Mouse (Mus musculus) lung, postnatal 25 days (tissue): ENCODE results near the gene Tut4.

ENCODE experiments used
- DNase-seq: peaks from one replicate; pipeline ENCODE4 v3.0.0; 2022; ENCODE audit warnings: low spot score

Tut4 gene

DNA sequence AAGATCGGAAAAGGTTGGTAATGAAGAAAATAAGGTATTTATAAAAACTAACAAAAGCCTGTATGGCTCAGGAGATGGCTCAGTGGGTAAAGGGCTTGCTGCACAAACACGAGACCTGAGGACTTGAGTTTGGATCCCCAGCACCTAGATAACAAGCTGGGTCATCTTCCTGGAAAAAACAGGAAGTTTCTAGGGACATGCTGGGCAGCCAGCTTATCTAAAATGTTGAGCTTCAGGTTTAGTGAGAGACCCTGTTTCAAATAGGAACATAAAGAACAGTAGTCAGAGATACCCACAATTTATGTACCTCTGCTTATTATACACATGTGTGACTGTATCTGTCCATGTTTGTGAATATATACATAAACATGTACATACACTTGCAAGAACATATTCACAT, 43.8 kb downstream of the Tut4 start:
- DNase-seq = no peak

DNA sequence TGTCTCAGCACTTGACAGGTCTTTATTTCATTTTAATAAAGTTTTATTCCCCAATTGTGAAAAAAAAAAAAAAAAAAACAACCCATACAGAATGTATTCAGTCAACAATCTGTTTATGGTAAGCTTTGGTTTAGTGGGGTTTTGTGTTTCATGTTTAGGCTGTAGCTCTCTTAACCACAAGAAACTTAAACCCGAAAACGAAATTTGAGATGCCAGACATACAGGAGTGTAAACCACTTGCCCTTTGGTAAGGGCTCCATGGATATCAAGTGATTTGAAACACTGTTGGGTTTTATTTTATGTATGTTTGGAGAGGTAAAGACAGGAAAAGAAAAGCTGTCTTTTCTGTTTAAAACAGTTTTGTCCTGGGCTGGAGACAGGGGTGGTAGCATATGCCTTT, 80.5 kb downstream of the Tut4 start:
- no peak for DNase-seq

DNA sequence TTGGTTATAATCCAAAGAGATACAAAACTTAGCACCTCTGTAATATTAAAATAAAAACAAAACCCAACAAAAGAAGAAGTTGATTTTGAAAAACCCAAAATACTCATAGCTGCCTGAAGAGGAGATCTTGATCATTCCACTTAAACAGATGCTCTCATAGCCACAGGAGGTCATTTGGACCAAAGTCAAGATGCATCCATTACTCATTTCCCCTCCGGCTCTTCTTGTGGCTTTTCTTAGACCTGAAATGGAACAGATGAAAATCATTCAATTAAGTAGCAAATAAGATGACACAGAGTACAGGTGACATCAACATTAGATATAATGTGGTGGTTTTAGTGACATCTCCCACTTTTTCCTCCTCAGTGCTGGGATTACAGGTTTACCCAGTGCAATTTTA, 105.8 kb downstream of the Tut4 start:
- DNase-seq = no peak

DNA sequence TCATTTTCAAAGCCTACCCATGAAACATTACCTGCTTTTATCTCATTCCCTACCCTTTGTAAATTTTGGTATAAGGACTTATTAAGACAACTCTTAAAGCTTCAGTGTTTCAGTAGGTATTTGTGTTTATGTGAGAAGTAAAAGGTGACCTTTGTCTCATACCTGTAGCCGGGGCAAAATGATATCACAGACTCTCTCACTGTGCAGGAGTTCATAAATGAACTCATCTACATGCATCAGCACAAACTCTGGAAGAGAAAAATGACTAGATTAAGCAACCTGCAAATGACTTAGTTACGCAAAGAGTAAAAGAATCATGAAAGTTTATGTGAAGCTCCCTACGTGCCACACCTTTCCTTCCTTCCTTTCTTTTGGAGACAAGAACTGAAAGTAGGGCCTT, 113.4 kb downstream of the Tut4 start:
- DNase-seq = no peak

DNA sequence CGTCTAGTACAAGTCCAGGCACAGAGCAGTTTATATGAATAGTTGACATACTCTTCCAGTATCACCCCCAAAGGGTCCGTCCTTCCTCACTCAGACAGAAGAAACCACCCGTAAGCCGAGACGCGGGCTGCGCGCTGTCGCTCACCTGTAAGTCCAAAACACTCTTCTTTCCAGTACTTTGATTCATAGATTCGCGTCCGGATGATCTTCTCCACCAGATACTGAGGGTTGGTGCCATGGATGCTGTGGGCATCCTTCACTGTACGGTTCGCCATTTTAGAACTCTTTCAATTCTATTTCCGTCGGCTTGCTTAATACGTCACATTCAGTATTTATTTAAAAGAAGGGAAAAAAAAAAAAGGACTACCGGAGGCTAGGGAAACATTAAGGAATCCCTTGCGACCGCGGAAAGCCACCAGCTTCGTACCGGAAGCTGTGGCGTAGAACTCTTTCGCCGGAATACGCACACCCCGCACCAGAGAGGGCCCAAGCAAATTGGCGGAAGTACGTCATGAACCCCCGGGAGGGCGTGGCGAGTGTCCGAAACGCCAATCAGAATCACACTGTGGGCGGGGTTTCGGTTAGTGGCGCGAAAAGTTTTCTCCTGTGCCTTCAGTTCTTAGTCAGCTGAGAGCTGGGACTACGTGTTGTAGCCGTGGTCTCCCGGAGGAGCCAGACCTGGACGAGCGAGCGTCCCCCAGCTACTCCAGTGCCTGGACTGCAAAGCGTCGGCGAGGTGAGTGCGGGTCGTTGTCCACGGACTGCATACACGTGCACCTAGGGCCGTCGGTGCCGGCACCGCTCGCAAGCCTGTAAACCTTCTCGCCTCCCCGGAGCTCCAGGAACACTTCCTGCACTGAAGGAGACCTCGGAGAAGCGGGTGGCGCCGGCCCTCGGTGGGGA, 119.9 kb downstream of the Tut4 start, which contains the start of the genes Prpf38a and Orc1:
TSS of gene Prpf38a (minus strand) at position 497 of the 903 bp plus-strand sequence.
TSS of gene Orc1 (plus strand) at position 584 of the 903 bp plus-strand sequence.
- peak; percentile 98 for DNase-seq

DNA sequence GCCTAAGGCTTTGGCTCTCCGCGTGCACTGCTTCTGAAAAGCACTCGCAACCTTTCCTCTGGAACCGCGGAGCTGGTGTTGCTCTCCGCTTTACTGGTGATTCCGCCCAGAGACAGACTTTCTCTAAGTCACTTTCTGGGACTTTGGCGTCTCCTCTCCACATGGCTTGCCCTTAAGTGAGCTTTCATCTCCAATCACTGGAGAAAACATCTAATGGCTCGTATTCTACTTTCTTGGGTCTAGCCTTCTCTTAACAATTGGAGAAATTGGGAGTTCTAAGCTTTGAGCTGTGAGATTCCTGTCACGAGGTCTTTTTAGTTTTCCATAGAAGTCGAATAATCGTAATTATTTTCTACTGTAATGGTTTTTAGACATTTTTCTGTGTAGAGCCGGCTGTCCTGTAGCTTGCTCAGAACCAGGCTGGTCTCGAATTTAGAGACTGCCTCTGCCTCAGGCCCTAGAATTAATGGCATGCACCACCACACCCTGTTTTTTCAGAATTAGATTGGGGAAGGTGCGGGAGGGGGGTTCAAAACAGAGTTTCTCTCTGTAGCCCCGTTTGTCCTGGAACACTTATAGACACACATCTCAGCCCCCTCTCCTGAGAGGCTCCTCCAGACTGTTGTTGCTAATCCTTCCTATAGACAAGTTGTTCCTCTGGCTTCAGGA, 120.7 kb downstream of the Tut4 start:
- DNase-seq = no peak

DNA sequence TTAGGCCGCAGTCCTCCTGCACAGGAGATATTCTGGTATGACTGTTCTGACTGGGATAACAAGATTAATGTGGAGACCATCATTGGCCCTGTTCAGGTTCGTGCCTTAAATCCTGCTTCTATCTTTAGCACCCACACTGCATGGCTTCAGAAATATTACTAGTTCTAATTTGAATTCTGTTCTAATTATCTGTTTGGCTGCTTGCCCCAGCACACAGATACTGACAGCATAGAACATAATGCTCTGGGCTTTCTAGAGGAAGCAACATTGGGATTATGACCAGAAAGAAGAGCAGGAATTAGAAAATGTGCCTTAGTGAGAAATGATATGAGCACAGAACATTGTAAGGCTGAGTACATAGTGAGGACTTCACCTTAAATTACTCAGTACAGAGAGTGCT, 134.2 kb downstream of the Tut4 start:
- no peak for DNase-seq

DNA sequence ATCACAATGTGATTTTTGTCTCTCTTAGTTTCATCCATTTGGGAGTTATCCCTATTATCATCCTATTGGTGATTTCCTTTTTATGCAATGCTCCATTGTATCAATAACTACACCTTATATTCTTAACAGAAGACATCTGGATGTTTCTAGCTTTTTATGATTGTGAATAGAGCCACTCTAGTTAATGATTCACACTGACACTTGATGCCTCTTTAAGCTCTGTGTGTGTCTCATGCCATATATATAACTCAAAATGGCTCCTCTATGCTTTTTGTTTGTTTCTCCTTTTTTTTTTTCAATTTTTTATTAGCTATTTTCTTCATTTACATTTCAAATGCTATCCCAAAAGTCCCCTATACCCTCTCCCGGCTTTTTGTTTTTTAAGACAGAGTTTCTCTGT, 136.6 kb downstream of the Tut4 start:
- DNase-seq = no peak

DNA sequence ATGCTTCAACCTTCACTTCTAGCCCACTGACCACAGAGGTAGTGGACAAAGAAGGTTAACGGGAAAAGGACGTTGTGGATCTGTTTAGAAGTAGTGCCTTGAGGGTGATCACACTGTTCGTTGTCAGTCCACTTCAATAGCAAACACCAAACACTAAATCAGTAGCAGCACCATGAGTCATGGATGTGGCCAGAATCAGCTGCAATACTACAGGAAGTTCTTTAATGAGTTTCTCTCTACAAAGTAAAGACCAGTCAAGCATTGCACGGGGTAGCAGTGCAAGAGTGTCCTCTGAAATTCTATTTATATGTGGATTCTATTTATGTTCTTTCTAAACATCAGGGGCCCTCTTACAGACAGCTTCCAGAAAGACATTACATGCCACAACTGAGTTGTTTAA, 139.1 kb downstream of the Tut4 start:
- DNase-seq = no peak

DNA sequence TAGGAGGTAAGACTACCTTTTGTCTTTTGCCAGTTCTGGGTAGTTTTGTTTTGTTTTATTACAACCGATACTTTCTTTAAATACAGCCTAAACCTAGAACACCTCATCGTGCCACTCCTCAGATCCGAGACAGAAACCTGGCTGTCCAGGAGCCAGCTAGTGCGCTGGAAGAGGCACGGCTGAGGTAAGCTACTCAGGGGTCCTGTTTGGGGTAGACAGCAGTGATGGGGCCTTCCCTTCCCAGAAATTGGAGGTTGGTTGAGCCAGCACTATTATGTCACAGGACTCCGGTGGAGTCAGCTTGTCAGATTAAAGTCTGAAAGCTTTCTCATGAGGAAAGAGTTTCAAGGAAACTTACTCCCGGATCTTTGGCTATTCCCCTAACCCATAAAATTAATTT, 142.6 kb downstream of the Tut4 start:
- DNase-seq = no peak

DNA sequence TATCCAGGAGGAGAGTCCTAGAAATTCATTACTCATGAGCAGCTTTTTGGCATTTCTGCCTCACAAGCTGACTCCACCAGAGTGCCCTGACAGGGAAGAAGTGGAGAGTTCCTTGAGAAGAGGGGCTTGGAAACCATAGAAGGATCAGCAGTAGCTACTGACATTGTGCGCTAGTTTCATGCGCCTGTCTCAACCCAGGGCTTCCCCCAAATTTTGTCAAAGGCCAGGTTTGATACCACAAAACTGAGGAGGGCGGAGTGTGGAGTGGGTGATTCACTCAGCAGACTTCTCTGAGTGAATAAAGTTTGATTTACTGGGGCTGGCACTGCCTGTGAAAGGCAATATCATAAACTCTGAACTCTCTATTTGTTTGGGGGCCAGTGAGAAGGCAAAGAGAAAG, 149.4 kb downstream of the Tut4 start:
- DNase-seq = no peak
